Mouse (Mus musculus) thymus, postnatal 25 days (tissue): ENCODE measurements around the gene Trpm3.

Experiments
- DNase-seq: peaks from one replicate; pipeline ENCODE4 v3.0.0; 2022

Trpm3 gene

GRCm38 (mm10) chr19:22138590-22139421, at the start of gene Trpm3:
Trpm3 (plus strand) TSS chr19:22139046.
- DNase-seq = peak; percentile 2

DNA sequence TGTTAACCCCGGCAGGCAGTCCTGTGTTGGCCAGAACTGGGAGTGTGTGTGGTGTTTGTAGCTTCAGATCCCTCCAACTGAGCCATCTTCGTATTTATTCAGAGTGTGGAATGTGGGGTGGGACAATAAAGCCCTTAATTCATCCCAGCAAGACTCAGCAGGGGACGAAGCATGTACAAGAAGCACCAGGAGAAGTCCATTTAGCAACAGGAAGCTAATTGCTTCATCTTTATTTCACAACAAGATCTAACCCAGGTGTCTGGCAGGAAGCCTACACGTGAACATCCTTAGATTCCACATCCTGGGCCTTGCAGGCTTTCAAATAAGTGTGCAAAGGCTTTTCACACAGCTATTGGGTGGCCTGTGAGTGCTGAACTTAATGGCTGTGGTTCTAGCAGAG, 38.3 kb upstream of the Trpm3 start:
- DNase-seq = no peak

DNA sequence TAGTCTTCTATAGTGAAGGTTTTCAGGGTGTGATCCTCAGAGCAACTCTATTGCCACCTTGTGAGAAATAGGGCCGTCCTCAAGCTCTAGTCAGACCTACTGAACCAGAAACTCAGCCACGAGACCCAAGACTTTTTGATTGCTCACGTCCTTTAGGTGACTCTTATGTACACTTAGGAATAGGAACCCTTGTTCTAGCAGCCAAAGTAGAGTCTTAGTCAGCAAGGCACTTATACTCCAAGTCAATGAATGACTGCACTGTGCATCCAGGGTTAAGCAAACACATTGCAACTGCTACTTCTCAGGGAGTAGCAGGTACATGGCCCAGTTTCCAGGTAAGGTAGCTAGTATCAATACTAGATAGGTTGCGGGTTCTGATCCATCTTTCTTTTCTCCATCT, 35.0 kb upstream of the Trpm3 start:
- no peak for DNase-seq

DNA sequence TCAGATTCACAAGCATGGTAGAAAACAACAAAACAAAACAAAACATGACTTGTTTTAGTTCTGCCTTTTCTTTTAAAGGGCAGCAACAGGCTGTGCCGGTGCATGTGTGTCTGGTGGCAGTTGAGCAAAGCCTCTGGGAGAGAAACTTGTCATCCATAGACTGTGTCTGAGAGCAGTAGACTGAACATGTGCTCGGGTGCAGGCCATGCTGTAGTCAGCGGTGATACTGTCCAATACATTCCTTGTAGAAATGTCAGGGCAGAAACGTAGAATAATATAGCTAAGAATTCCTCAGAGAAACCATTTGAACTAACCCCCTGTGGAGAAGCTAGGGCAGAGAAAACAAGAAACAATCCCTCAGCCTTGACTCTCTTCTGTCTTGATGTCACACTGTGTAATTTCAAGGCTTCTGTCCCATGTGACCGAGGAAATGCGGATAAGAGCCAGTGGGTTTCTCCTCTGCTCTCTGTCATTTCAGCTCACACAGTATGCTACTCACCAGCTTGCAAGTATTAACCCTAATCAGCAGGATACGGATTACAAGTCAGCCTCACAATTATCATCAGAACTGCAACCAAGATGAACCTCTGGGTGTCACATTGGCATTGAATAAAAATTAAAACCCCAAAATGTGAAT, 33.9 kb upstream of the Trpm3 start:
- no peak for DNase-seq

DNA sequence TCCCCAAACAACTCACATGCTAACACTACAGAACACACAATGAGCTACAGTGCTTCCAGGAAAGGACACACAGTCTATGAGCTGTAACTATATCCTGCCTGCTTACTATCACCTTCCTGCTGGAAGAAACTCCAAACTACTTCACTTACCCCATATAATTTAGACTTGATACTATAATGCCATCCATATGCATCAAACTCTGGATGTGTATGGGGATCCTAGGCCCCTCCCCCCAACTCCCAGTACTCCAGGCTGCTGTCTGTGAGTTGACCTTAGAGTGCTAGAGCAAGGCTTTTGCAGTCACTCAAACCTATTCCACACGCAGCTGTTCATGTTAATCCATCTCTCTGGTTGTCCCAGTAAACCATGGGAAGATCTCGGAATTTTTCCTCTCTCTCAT, 33.2 kb upstream of the Trpm3 start:
- DNase-seq = no peak

GRCm38 (mm10) chr19:22108893-22109463, 29.9 kb upstream of the Trpm3 start:
- no peak for DNase-seq

DNA sequence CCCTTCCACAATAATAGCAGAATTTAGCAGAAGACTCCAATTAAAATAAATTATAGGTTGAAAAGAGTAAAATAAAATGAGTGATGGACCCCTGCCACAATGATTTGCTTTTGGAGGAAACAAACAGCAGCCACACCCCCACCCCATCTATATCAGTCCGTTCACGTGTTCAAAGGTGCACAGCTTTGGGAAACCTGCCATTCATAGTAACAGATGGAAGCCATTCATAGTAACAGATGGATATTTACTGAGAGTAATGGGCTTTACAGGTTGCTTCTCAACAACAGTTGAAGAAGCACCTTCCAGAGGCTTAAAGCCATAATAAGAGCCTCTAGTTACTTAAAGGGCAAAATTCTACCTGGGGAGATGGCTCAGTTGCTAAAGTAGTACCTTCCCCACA, 17.9 kb upstream of the Trpm3 start:
- no peak for DNase-seq

DNA sequence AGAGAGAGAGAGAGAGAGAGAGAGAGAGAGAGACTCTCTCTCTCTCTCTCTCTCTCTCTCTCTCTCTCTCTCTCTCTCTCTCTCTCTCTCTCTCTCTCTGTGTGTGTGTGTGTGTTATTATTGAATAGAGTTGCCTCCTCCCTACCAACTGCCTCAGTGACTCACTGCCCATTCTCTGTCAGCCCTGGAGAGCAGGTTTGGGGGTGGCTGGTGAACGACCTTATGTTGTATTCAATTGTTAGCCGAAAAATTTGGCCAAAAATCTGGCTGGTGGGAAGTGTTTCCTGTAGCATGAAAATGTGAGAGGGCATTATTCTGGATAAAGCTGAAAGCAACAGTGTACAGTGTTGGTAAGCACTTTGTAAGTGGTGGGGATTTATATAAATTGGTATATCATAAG, 17.2 kb upstream of the Trpm3 start:
- DNase-seq = no peak

DNA sequence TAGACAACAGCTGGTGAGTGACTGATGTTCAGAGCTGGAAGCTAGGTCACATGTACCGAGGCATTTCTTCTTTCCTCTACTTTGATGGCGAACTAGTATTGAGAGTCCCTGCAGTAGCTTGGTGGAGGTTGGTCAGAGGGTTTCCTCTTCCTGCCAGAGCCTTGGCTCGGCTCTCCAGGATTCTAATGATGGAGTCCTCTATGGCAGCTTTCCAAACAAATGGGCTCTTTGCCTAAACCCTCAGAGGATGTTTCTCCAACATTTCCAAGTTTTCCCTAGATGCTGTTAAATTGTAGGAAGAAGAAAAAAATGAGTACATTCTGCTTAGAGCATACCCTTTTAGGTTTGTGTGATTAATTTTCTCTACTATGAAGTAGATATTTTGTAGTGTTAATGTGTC, 6.2 kb upstream of the Trpm3 start:
- DNase-seq = no peak

DNA sequence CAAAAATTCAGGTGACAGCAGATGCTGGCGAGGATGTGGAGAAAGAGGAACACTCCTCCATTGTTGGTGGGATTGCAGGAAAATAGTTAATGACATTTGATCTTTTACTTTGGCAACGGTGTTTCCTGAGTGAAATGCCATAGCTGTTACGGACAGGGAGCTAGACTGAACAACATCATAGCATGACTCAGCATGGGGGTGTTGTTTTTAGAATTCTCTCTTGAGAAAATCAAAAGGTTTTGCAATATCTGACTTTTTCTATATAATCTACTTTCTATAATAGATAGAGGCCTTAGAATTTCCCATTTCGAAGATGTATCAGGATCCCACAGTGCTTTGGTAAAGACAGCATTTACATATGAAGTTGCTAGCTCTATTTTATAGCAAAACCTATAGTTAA, 39.7 kb downstream of the Trpm3 start:
- no peak for DNase-seq

- DNase-seq = no peak
Measured at GRCm38 (mm10) chr19:22179017-22179416, 40.2 kb downstream of the Trpm3 start.

DNA sequence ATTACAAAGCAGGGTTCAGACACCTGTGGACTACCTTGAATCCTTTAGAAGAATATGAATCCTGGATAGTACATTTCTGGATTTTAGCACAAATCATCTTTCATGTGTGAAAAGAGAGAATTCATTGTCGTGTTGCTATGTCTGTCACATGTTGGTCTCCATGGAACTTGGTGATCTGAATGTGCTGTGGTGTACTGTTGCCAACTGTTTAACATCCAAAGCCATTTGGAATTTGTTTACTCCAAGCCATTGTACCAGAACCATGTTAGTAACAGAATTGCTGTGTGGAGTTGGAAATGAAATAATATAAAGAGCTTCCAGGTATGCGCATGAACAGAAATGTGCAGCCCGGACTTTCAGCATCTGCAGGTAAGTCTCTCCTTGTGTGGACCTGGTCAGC, 41.3 kb downstream of the Trpm3 start:
- no peak for DNase-seq

GRCm38 (mm10) chr19:22189716-22190115, 50.9 kb downstream of the Trpm3 start:
- DNase-seq = no peak

DNA sequence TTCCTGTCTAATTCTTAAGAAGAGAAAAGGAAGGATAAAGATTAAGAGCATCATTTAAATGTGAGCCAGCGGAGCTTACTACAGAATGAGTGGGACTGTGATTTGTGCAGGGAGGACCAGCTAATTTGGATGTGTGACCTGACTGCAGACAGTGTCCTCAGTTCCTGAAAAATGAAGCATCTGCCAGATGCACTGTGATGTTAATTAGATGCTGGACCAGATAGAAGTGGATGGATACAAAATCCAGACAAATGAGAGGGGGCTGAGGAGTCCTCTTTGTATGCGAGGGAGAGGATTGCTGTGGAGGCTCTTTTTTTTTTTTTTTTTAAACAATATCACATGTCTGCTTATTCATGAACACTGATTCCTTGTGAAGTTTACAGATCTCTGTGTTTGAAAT, 83.7 kb downstream of the Trpm3 start:
- no peak for DNase-seq

DNA sequence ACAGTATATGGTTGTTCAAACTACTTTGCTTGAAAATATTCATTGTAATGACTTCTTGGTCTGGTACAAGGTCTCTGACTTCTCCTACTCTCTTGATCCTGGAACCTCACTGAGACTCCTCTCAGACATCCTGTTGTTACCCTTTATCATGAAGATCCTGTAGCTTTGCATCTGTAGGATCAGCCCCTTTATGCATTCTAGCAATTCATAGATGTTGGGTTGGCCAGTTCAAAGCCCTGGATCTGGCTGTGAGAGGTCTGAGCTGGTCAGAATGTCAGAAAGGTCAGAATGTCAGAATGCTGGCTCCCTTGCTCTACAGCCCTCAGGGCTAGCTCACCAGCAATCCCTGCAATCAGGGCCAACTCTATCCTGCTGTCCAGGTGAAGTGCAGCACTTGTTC, 95.3 kb downstream of the Trpm3 start:
- no peak for DNase-seq

DNA sequence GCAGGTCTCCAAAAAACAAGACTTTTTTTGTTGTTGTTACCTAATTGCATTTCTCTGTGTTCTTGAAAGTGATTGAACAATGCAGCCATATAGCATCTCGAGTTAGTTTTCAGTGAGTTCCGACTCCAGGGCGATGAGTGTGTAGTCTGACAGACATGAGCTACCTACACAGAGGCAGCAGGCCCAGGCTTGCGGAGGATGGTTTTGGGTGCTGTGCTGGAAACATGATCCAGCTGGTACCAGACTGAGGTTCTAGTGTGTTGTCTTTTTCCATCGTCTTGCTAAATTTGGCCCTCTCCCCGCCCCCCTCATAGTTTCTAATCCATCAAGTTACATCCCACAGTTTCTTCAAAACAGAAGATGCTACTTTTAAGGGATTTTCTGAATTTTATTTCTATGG, 110.2 kb downstream of the Trpm3 start:
- no peak for DNase-seq

- DNase-seq = no peak
Measured at GRCm38 (mm10) chr19:22272916-22273315, 134.1 kb downstream of the Trpm3 start.

- no peak for DNase-seq
Measured at GRCm38 (mm10) chr19:22284651-22285050, 145.8 kb downstream of the Trpm3 start.

DNA sequence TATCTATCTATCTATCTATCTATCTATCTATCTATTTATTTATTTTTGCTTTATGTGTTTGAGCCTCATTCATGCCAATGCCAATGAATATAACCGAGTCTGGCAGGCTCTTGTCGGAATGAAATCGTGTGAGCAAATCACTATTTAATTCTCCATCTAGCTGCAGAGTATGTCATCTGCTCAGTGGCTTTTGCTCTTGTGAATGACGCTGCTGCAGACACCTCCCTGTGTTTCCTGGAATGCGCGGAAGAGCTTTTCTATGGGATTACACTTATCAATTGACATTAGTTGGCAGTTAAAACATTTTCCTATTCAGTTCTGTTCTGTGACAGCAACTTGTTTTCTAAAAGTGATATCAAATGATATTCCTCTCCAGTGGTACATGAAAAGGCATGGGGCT, 153.8 kb downstream of the Trpm3 start:
- no peak for DNase-seq

- DNase-seq = no peak
Measured at GRCm38 (mm10) chr19:22300906-22301305, 162.1 kb downstream of the Trpm3 start.

DNA sequence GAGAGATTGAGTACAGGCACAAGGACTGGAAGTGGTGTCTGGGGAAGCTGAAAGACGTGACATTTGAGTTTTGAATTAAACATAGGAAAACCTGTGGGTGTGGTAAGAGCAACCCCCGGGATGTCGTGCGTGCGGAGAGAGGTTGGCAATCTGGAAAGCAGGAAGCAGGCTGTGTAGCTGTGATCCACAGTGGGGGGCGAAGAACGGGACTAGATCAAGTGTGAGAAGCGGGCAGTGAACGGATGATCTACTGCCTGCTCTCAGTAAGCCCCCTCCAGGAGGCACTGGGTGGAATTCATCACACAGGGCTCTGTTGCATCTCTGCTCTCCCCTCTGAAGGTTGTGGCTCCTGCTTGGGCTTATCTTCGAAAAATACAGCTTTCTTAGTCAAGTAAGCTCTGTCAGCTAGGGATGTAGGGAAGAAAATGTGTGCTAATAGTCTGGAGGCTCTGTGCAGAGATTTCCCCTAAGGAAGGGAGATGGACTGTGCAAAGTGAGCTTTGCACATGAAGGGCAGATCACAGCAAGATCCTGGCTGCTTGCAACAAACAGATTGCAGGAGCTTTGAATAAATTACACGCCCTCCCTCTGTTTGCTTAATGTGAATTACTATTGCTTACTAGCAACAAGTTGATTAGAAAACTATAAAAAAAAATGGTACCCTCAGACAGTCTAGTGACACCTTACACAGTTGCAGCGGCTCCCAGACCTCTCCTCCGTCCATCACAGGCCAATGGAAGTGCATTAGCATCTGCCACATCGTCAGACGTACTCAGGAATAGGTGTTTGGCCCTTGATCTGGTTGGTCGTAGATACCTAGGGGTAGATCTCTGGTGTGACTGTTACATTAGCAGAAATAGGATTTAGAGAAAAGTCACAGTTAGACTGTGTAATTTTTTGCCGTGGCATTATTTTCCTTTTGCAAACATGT, 164.4 kb downstream of the Trpm3 start:
- no peak for DNase-seq

GRCm38 (mm10) chr19:22303952-22304655, 165.3 kb downstream of the Trpm3 start:
- DNase-seq = peak; percentile 33

- no peak for DNase-seq
Measured at GRCm38 (mm10) chr19:22308081-22308480, 169.2 kb downstream of the Trpm3 start.
